Mouse (Mus musculus): ENCODE measurements at regions not wholly inside any gene's neighbourhood (a gene's known extent, or its start where the extent isn't known, plus 50 kb on each side); places are given as distances from the start of the nearest gene placed in this dataset.

GRCm38 (mm10) chr3:60184481-60184880 lies 102.8 kb downstream of the Sucnr1 start:
- dilution Hi-C loops (cut with MboI; ENCODE audit: extremely low pct_ligation_motif_present, extremely low pct_unique_long_range_greater_than_20kb, low sequenced_read_pairs) (no loop called here), in situ Hi-C loops (cut with MboI; ENCODE audit: low pct_ligation_motif_present, low pct_unique_long_range_greater_than_20kb, low sequenced_read_pairs) (no loop called here)
- Histone ChIP-seq H3K4me2 (ENCODE audit: insufficient read depth, low read depth, poor library complexity, severe bottlenecking) (no peak overlapping the region), H3K9ac (ENCODE audit: insufficient read depth, low read depth) (no peak overlapping the region), H3K4me1 (ENCODE audit: control insufficient read depth in 1 of 2, insufficient read depth in 2 of 2) (no peaks in the 10 kb centered on the region), H3K27ac (ENCODE audit: insufficient read depth, low read depth) (no peak overlapping the region), H3K9me3 (replicated peaks; ENCODE audit: low read length) (no peaks in the 10 kb centered on the region), H3K27me3 (replicated peaks) (no peaks in the 10 kb centered on the region), H3K79me2 (replicated peaks; ENCODE audit: control insufficient read depth, extremely low read depth, insufficient read depth, poor library complexity, severe bottlenecking) (no peaks in the 10 kb centered on the region), H3K36me3 (replicated peaks in 1 of 2; ENCODE audit: control insufficient read depth in 1 of 2, insufficient read depth in 1 of 2, low read length in 1 of 2) (no peaks in the 10 kb centered on the region), H3K4me3 (replicated peaks in 1 of 3; ENCODE audit: low read depth in 2 of 3, low read length in 2 of 3, poor library complexity in 1 of 3) (no peak overlapping the region)
- TF ChIP-seq MAZ (IDR thresholded peaks at IDR 0.05; ENCODE audit: low read depth, low read length) (no peak), RAD21 (IDR thresholded peaks at IDR 0.05; ENCODE audit: low read depth, low read length) (no peak), PAX5 (IDR thresholded peaks at IDR 0.05; ENCODE audit: low read length) (no peak), JUN (IDR thresholded peaks at IDR 0.05; ENCODE audit: insufficient read depth, low read depth, low read length) (no peak), TBP (conservative IDR thresholded peaks at IDR 0.05; ENCODE audit: low read depth, low read length) (no peak), CHD2 (IDR thresholded peaks at IDR 0.05; ENCODE audit: low read length) (no peak), MAX (IDR thresholded peaks at IDR 0.05; ENCODE audit: low read length) (no peak), POLR2AphosphoS2 (IDR thresholded peaks at IDR 0.05; ENCODE audit: low read depth, low read length) (no peak), ZC3H11A (IDR thresholded peaks at IDR 0.05; ENCODE audit: low read depth, low read length) (no peak), ZKSCAN1 (IDR thresholded peaks at IDR 0.05; ENCODE audit: borderline replicate concordance, low read depth, low read length) (no peak), NRF1 (IDR thresholded peaks at IDR 0.05; ENCODE audit: low read depth, low read length) (no peak), SMC3 (IDR thresholded peaks at IDR 0.05; ENCODE audit: low read depth, low read length) (no peak), NELFE (IDR thresholded peaks at IDR 0.05; ENCODE audit: low read depth, low read length) (no peak), EP300 (IDR thresholded peaks at IDR 0.05; ENCODE audit: low read length) (no peak), MEF2A (IDR thresholded peaks at IDR 0.05; ENCODE audit: borderline replicate concordance, low read depth, low read length) (no peak), GABPA (IDR thresholded peaks at IDR 0.05; ENCODE audit: insufficient replicate concordance, low read depth, low read length) (no peak), MYC (IDR thresholded peaks at IDR 0.05; ENCODE audit: low read depth, low read length) (no peak)
- no peak for DNase-seq (ENCODE audit: extremely low read depth)

GRCm38 (mm10) chr3:60196031-60196430 lies 114.4 kb downstream of the Sucnr1 start:
- dilution Hi-C loops (cut with MboI; ENCODE audit: extremely low pct_ligation_motif_present, extremely low pct_unique_long_range_greater_than_20kb, low sequenced_read_pairs): no loop called here
- Histone ChIP-seq H3K9ac (ENCODE audit: insufficient read depth, low read depth) (no peak overlapping the region), H3K4me3 (replicated peaks in 1 of 3; ENCODE audit: low read depth in 2 of 3, low read length in 2 of 3, poor library complexity in 1 of 3) (no peak overlapping the region), H3K27ac (ENCODE audit: insufficient read depth, low read depth) (no peak overlapping the region), H3K4me2 (ENCODE audit: insufficient read depth, low read depth, poor library complexity, severe bottlenecking) (no peak overlapping the region), H3K27me3 (replicated peaks) (no peaks in the 10 kb centered on the region), H3K36me3 (replicated peaks in 1 of 2; ENCODE audit: control insufficient read depth in 1 of 2, insufficient read depth in 1 of 2, low read length in 1 of 2) (no peaks in the 10 kb centered on the region), H3K79me2 (replicated peaks; ENCODE audit: control insufficient read depth, extremely low read depth, insufficient read depth, poor library complexity, severe bottlenecking) (no peaks in the 10 kb centered on the region), H3K4me1 (ENCODE audit: control insufficient read depth in 1 of 2, insufficient read depth in 2 of 2) (no peaks in the 10 kb centered on the region), H3K9me3 (replicated peaks; ENCODE audit: low read length) (no peaks in the 10 kb centered on the region)
- no peak for DNase-seq (ENCODE audit: extremely low read depth)
- no peak for TF ChIP-seq MAFK (IDR thresholded peaks at IDR 0.05; ENCODE audit: insufficient replicate concordance, low read length)
- no peak for TF ChIP-seq ZC3H11A (IDR thresholded peaks at IDR 0.05; ENCODE audit: low read depth, low read length)
- no peak for TF ChIP-seq EP300 (IDR thresholded peaks at IDR 0.05; ENCODE audit: low read length)
- no peak for TF ChIP-seq RCOR1 (conservative IDR thresholded peaks at IDR 0.05; ENCODE audit: low read depth, low read length)
- no peak for TF ChIP-seq POLR2A (IDR thresholded peaks at IDR 0.05; ENCODE audit: low read depth, low read length)
- in situ Hi-C loops (cut with MboI; ENCODE audit: low pct_ligation_motif_present, low pct_unique_long_range_greater_than_20kb, low sequenced_read_pairs): no loop called here
